Mouse (Mus musculus): ENCODE measurements around the gene Nt5c3b. TPM values are rescaled to one million over a fixed set of nuclear protein-coding genes. Genes with fewer than 3 reads are reported as not detected.

Nt5c3b gene
- 30.8 and 85.2 TPM in 2 replicates for polyA plus RNA-seq (2012; rRNA removed; ENCODE audit: low replicate concordance)

GRCm38 (mm10) chr11:100441797-100442196 lies at the start of gene Nt5c3b, which contains the start of gene Klhl10:
Nt5c3b (minus strand) TSS chr11:100441808.
Klhl10 (plus strand) TSS chr11:100441917.

GRCm38 (mm10) chr11:100472197-100472934 lies 30.8 kb upstream of the Nt5c3b start, which contains the start of gene Klhl11:
Klhl11 (minus strand) TSS chr11:100472741.

GRCm38 (mm10) chr11:100414914-100415822 lies 26.4 kb downstream of the Nt5c3b start, which contains the start of gene Fkbp10:
Fkbp10 (plus strand) TSS chr11:100415697.

GRCm38 (mm10) chr11:100414021-100414913 lies 27.3 kb downstream of the Nt5c3b start, which contains the start of gene P3h4:
P3h4 (minus strand) TSS chr11:100414836.

GRCm38 (mm10) chr11:100397600-100398389 lies 43.8 kb downstream of the Nt5c3b start, which contains the start of gene Jup:
Jup (minus strand) TSS chr11:100397763.

Other genes starting within 250 kb of the Nt5c3b start
- gene Krt9, start 248.6 kb downstream of the Nt5c3b start, polyA plus RNA-seq (2012; rRNA removed; ENCODE audit: low replicate concordance): 0.04 TPM in 1 of 2 replicates, not detected in the other
- 0.11 and 0.26 TPM in 2 replicates for gene Krt14, start 234.3 kb downstream of the Nt5c3b start, polyA plus RNA-seq (2012; rRNA removed; ENCODE audit: low replicate concordance)
- gene Krt16, start 192.9 kb downstream of the Nt5c3b start, polyA plus RNA-seq (2012; rRNA removed; ENCODE audit: low replicate concordance): not detected in 2 replicates
- gene Krt17, start 180.8 kb downstream of the Nt5c3b start, polyA plus RNA-seq (2012; rRNA removed; ENCODE audit: low replicate concordance): 4.0 TPM in 1 of 2 replicates, not detected in the other
- not detected in 2 replicates for gene Krt42, start 171.9 kb downstream of the Nt5c3b start, polyA plus RNA-seq (2012; rRNA removed; ENCODE audit: low replicate concordance)
- gene Eif1, start 121.9 kb downstream of the Nt5c3b start, polyA plus RNA-seq (2012; rRNA removed; ENCODE audit: low replicate concordance): 118 and 139 TPM in 2 replicates
- not detected in 2 replicates for gene Gast, start 107.4 kb downstream of the Nt5c3b start, polyA plus RNA-seq (2012; rRNA removed; ENCODE audit: low replicate concordance)
- gene Hap1, start 85.7 kb downstream of the Nt5c3b start, polyA plus RNA-seq (2012; rRNA removed; ENCODE audit: low replicate concordance): 0.97 and 7.3 TPM in 2 replicates
- gene Jup, start 44.0 kb downstream of the Nt5c3b start, polyA plus RNA-seq (2012; rRNA removed; ENCODE audit: low replicate concordance): 171 and 312 TPM in 2 replicates
- gene P3h4, start 27.0 kb downstream of the Nt5c3b start, polyA plus RNA-seq (2012; rRNA removed; ENCODE audit: low replicate concordance): 14.1 and 62.2 TPM in 2 replicates
- 32.9 and 157 TPM in 2 replicates for gene Fkbp10, start 26.1 kb downstream of the Nt5c3b start, polyA plus RNA-seq (2012; rRNA removed; ENCODE audit: low replicate concordance)
- gene Klhl10, start 109 bp upstream of the Nt5c3b start, polyA plus RNA-seq (2012; rRNA removed; ENCODE audit: low replicate concordance): 0.29 and 0.95 TPM in 2 replicates
- 3.5 and 9.2 TPM in 2 replicates for gene Klhl11, start 30.9 kb upstream of the Nt5c3b start, polyA plus RNA-seq (2012; rRNA removed; ENCODE audit: low replicate concordance)
- gene Acly, start 86.2 kb upstream of the Nt5c3b start, polyA plus RNA-seq (2012; rRNA removed; ENCODE audit: low replicate concordance): 867 and 1,359 TPM in 2 replicates
- 1.3 and 1.5 TPM in 2 replicates for gene Ttc25, start 103.8 kb upstream of the Nt5c3b start, polyA plus RNA-seq (2012; rRNA removed; ENCODE audit: low replicate concordance)
- gene Cnp, start 133.1 kb upstream of the Nt5c3b start, polyA plus RNA-seq (2012; rRNA removed; ENCODE audit: low replicate concordance): 23.0 and 37.9 TPM in 2 replicates
- gene Nkiras2, start 177.4 kb upstream of the Nt5c3b start, polyA plus RNA-seq (2012; rRNA removed; ENCODE audit: low replicate concordance): 78.7 and 99.3 TPM in 2 replicates
- gene Dnajc7, start 178.4 kb upstream of the Nt5c3b start, polyA plus RNA-seq (2012; rRNA removed; ENCODE audit: low replicate concordance): 40.7 and 54.1 TPM in 2 replicates

Measured in subcutaneous adipose tissue, adult 2 months (tissue).